Mouse (Mus musculus) liver, embryonic 14.5 days (tissue): ENCODE data around the gene Pou2f2. TPM values are rescaled to one million over a fixed set of nuclear protein-coding genes. Genes with fewer than 3 reads are reported as not detected.

ENCODE experiments used
- ATAC-seq: fragments of 200-750 bp; cut with Nextera tagmentation; 2 replicates; pipeline ENCODE4 v1.8.0; 2017; ENCODE audit warnings: moderate number of reproducible peaks, mild to moderate bottlenecking, moderate library complexity; ENCODE audit not compliant: insufficient read depth
- DNase-seq, 3 experiments: peaks; one replicate each; pipeline ENCODE4 v3.0.0-alpha.2; 2012 to 2013; ENCODE audit warnings: low read depth in 3 of 3, low spot score in 3 of 3
- H3K27ac ChIP-seq: fragments of 300-500 bp; sonication (generic); 2 replicates; pipeline ENCODE4 v1.5.1; 2014; ENCODE audit warnings: moderate library complexity, mild to moderate bottlenecking, control low read depth, inconsistent platforms
- H3K27me3 ChIP-seq: fragments of 300-500 bp; sonication (generic); 2 replicates; pipeline ENCODE4 v1.6.1; 2014; ENCODE audit warnings: mild to moderate bottlenecking, low read length, moderate library complexity; ENCODE audit not compliant: control insufficient read depth, insufficient read depth
- H3K36me3 ChIP-seq: fragments of 300-500 bp; sonication (generic); replicated peaks from 2 replicates; pipeline ENCODE4 v1.6.1; 2014; ENCODE audit warnings: low read depth; ENCODE audit not compliant: control insufficient read depth, insufficient read depth
- H3K4me1 ChIP-seq, 2 experiments: fragments of 200-500 bp in 1 of 2; fragments of 300-500 bp in 1 of 2; sonication (generic) in 1 of 2; replicated peaks; 2 replicates each; pipeline ENCODE4 v1.6.1; 2012 to 2014; ENCODE audit warnings: antibody characterized with exemption in 1 of 2, inconsistent platforms in 1 of 2, low read length in 1 of 2; ENCODE audit not compliant: control insufficient read depth in 2 of 2, insufficient read depth in 2 of 2
- H3K4me2 ChIP-seq: fragments of 300-500 bp; sonication (generic); 2 replicates; pipeline ENCODE4 v1.6.1; 2014; ENCODE audit warnings: low read depth, mild to moderate bottlenecking, control low read depth, moderate library complexity
- H3K4me3 ChIP-seq, 2 experiments: fragments of 200-500 bp in 1 of 2; fragments of 300-500 bp in 1 of 2; sonication (generic) in 1 of 2; 2 replicates each; pipeline ENCODE4 v1.5.1; 2012 to 2014; ENCODE audit warnings: low read depth in 2 of 2, low read length in 2 of 2, mild to moderate bottlenecking in 2 of 2, control low read depth in 1 of 2, inconsistent platforms in 1 of 2, moderate library complexity in 1 of 2; ENCODE audit not compliant: insufficient read depth in 1 of 2
- H3K9ac ChIP-seq: fragments of 300-500 bp; sonication (generic); replicated peaks from 2 replicates; pipeline ENCODE4 v1.6.1; 2014; ENCODE audit warnings: mild to moderate bottlenecking, control low read depth, moderate library complexity
- H3K9me3 ChIP-seq: fragments of 300-500 bp; sonication (generic); 2 replicates; pipeline ENCODE4 v1.6.1; 2016; ENCODE audit warnings: low read length, mixed read lengths; ENCODE audit not compliant: control insufficient read depth
- CTCF ChIP-seq: IDR thresholded peaks from 2 replicates; pipeline ENCODE4 v1.5.1; 2016; ENCODE audit warnings: antibody characterized with exemption, low read depth, control low read depth
- EP300 ChIP-seq: IDR thresholded peaks from 2 replicates; pipeline ENCODE4 v1.6.1; 2016; ENCODE audit warnings: antibody characterized with exemption, low read depth
- WGBS: fragments of 180-500 bp; shearing (Covaris S2); extraction: QIAGEN DNeasy Blood & Tissue Kit; methylation state at CpG from one replicate; pipeline ENCODE4 v1.1.7; 2014; ENCODE audit not compliant: insufficient replicate concordance; 5-methylcytosine and 5-hydroxymethylcytosine counted together
- polyA plus RNA-seq, 2 experiments: library from polyadenylated mRNA; depleted of rRNA in 1 of 2; stranded (reverse) in 1 of 2; unstranded in 1 of 2; fragments of >200 nt; fragmentation: Nextera tagmentation in 1 of 2; extraction: Ambion mirVana in 1 of 2; gene quantifications; 2 replicates each; pipeline versions ENCODE4 v1.2.1 to v1.2.3; 2012 to 2014

Gene Pou2f2
- polyA plus RNA-seq, 2 experiments: 0.73 to 0.94 TPM

DNA sequence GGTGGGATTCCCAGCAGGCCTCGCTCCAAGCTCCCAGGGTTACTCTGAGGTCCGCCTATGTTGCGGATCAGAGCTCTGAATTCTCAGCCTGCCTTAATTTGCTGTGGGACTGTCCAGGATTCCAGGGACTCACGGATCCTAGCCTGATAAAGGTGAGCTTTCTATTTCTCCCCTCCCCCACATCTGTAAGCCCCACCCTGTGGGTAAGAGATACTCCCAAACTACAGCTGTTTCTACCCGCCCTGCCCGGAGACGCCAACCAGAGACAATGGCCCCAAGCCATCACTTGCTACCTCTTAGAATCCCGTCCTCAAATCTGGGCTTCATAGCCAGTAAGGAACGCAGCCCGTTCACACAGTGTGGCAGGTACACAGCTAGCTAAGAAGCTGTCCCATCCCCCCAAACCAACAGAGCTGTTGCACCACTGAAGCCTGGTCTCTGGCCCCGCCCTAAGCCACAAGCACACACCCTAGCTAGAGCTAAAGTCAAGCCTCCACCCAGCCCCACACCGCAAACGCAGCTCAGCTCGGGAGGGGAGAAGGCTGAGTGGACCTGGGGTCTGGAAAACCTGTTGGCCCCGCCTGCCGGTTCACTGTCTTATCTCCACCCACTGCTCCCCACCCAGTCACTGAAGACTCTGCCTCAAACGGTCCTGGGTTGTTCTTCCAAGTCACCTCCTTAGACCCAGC lies 23.9 kb downstream of the Pou2f2 start:
- Histone ChIP-seq H3K4me1 (peaks cover 26 to 35% of the 10 kb centered on the region in 2 experiments), H3K27me3 (peaks cover 14% of the 10 kb centered on the region), H3K4me2 (peak overlapping the region; percentile 86), H3K27ac (peak overlapping the region; percentile 81), H3K9me3 (no peaks in the 10 kb centered on the region), H3K4me3 (peak overlapping the region; percentile 42 to 64), H3K9ac (peak overlapping the region; percentile 67), H3K36me3 (no peaks in the 10 kb centered on the region)
- WGBS: 6% methylated on average over 17 of the region's 17 CpGs
- ATAC-seq: peak; percentile 97
- TF ChIP-seq EP300: no peak
- peak; percentile 19 for TF ChIP-seq CTCF
- peak; percentile 59 to 78 (median 64) for DNase-seq

GRCm38 (mm10) chr7:25154648-25155047 lies 24.9 kb downstream of the Pou2f2 start:
- peak in 1 of 3 experiments; percentile 24 for DNase-seq
- peaks cover 26 to 35% of the 10 kb centered on the region in 2 experiments for H3K4me1 ChIP-seq
- no peaks in the 10 kb centered on the region for H3K9me3 ChIP-seq
- peak overlapping the region; percentile 86 for H3K4me2 ChIP-seq
- no peaks in the 10 kb centered on the region for H3K36me3 ChIP-seq
- TF ChIP-seq EP300 (no peak), CTCF (no peak)
- peak overlapping the region; percentile 67 for H3K9ac ChIP-seq
- H3K4me3 ChIP-seq: no peak overlapping the region
- peaks cover 24% of the 10 kb centered on the region for H3K27me3 ChIP-seq
- WGBS: 64% methylated on average over 4 of the region's 4 CpGs
- H3K27ac ChIP-seq: peak overlapping the region; percentile 81
- ATAC-seq: no peak

DNA sequence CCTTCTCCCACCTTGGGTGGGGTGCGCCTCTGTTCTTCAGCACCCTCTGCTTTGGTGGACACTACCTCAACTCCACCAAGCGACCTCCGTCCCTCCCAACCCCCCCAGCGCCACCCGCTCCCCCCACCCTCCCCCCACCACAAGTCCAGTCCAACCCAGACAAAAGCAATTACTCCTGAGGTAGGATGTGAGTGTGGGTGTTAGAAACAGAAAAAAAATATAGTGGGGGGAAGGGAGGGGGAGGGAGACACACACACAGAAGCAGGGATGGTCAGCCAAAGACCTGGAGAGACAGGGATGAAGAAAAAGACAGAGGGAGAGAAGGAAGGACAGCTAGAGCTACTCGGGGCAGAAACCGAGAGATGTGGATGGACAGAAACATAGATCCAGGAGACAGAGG lies 25.7 kb downstream of the Pou2f2 start:
- Histone ChIP-seq H3K27ac (no peak overlapping the region; the same call in 1 of the 2 replicates), H3K9ac (no peak overlapping the region), H3K4me2 (no peak overlapping the region), H3K27me3 (peaks cover 32% of the 10 kb centered on the region), H3K4me1 (peaks cover 26 to 35% of the 10 kb centered on the region in 2 experiments), H3K36me3 (no peaks in the 10 kb centered on the region), H3K9me3 (no peaks in the 10 kb centered on the region), H3K4me3 (no peak overlapping the region)
- DNase-seq: no peak
- ATAC-seq: no peak
- TF ChIP-seq EP300: no peak
- no peak for TF ChIP-seq CTCF
- WGBS: 54% methylated on average over 7 of the region's 7 CpGs

GRCm38 (mm10) chr7:25151916-25152556 lies 27.5 kb downstream of the Pou2f2 start:
- WGBS: 48% methylated on average over 6 of the region's 10 CpGs
- Histone ChIP-seq H3K36me3 (no peaks in the 10 kb centered on the region), H3K9ac (no peak overlapping the region), H3K4me2 (no peak overlapping the region), H3K4me3 (no peak overlapping the region), H3K27me3 (peaks cover 33% of the 10 kb centered on the region), H3K4me1 (peaks cover 26 to 34% of the 10 kb centered on the region in 2 experiments), H3K9me3 (no peaks in the 10 kb centered on the region), H3K27ac (no peak overlapping the region)
- no peak for DNase-seq
- TF ChIP-seq CTCF (no peak), EP300 (no peak)
- ATAC-seq: no peak

DNA sequence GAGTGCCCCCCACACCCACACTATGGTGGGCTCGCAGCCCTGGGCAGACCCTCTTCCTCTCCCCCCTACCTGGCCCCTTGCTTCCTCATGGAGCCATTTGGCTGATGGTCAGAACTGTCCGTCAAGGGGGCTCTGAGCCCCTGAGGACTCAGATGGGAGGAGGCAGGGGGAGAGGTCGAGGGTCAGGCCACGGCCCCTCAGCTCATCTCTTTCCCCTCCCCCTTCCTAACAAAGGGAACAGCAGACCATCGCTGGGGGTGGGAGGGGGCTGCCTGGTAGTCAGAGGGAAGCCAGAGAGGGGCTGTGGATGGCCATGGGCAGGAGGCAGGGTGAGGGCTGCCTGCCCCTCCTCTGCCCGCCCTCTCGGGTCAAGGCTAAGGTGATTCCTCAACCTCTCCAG lies 28.5 kb downstream of the Pou2f2 start:
- H3K4me2 ChIP-seq: no peak overlapping the region
- ATAC-seq: no peak
- 11% methylated on average over 7 of the region's 7 CpGs for WGBS

More for the DNA sequence above, 28.5 kb downstream of the Pou2f2 start:
- TF ChIP-seq EP300 (no peak), CTCF (no peak)
- DNase-seq: no peak
- Histone ChIP-seq H3K27me3 (peaks cover 33% of the 10 kb centered on the region), H3K36me3 (no peaks in the 10 kb centered on the region), H3K27ac (no peak overlapping the region), H3K4me3 (no peak overlapping the region), H3K9me3 (no peaks in the 10 kb centered on the region), H3K4me1 (peaks cover 17 to 24% of the 10 kb centered on the region in 2 experiments), H3K9ac (no peak overlapping the region)
